Comparison of ENCODE assay signal across 12 mouse cellular contexts in the genomic region with DNA sequence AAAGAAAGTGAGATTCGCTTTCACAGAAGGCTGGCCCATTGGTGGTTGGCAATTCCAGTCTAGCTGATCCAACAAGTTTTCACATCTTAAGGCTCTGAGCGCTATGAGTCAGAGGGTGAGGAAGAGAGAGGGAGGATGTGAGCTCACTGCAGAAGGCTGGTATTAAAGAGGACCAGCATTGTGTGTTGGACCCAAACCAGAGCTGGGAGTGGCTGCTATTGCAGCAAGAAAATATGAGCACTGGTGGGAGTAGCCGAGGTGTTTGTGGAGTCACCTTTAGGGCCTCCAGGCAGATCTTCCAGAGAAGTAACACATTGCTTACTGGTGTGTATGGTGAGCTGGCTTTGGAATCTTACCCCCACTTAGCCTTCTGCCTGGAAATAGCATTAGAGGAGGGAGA.
DNase-seq lines count a peak whose midpoint lies in the region; ATAC-seq lines count a peak whose summit lies in the region.
"Had no signal": no experiment of that assay in that cellular context is flagged by ENCODE, and none has a peak within 500 bp of the region (broad histone marks: within the 10 kb centered on the region; RNA-seq: fewer than 3 reads in every experiment).

No protein-coding gene starts in this region.

- 72% methylated on average over 3 of the region's 3 CpGs for WGBS in stomach, embryonic 15.5 days
- 94% methylated on average over 3 of the region's 3 CpGs for WGBS in forebrain, embryonic 14.5 days

- no peak overlapping the region for H3K9ac ChIP-seq in stomach, embryonic 15.5 days
- H3K9ac ChIP-seq in forebrain, embryonic 14.5 days (ENCODE audit: low read length): no peak overlapping the region
- H3K9ac ChIP-seq: neural tube, embryonic 12.5 days had no signal

- no peaks in the 10 kb centered on the region for H3K9me3 ChIP-seq in stomach, embryonic 15.5 days
- H3K9me3 ChIP-seq in forebrain, embryonic 14.5 days (replicated peaks; ENCODE audit: control insufficient read depth, low read length): 0 out of 2 replicates have a peak, but pooled peaks cover 2% of the 10 kb centered on the region

- DNase-seq in frontal cortex, postnatal 14 days (ENCODE audit: low spot score in 2 of 2): no peak
- DNase-seq in right cerebral cortex, adult 18-20 months: peak; percentile 75
- no peak for DNase-seq in right cerebral cortex, postnatal 10 days (ENCODE audit: low spot score in 2 of 2)
- DNase-seq in fat pad, adult 2 months (ENCODE audit: extremely low read depth, low read depth, low spot score): peak; percentile 85
- no peak for DNase-seq in ovary, postnatal 14 days (ENCODE audit: low spot score)
- DNase-seq in forebrain, embryonic 14.5 days (ENCODE audit: low spot score): no peak
- DNase-seq: gastrocnemius, postnatal 25 days; kidney, adult 9 months had no signal

- peak overlapping the region; percentile 69; the same call in 1 of the 2 replicates for H3K27ac ChIP-seq in stomach, embryonic 15.5 days
- no peak overlapping the region for H3K27ac ChIP-seq in forebrain, embryonic 14.5 days (ENCODE audit: low read depth, low read length)
- H3K27ac ChIP-seq: neural tube, embryonic 12.5 days had no signal

- H3K4me2 ChIP-seq in stomach, embryonic 15.5 days: no peak overlapping the region
- H3K4me2 ChIP-seq in forebrain, embryonic 14.5 days (ENCODE audit: low read length): no peak overlapping the region
- H3K4me2 ChIP-seq: neural tube, embryonic 12.5 days had no signal

- no peaks in the 10 kb centered on the region for H3K4me1 ChIP-seq in stomach, embryonic 15.5 days
- no peaks in the 10 kb centered on the region for H3K4me1 ChIP-seq in forebrain, embryonic 14.5 days (ENCODE audit: control insufficient read depth, insufficient read depth, low read length)
- H3K4me1 ChIP-seq: neural tube, embryonic 12.5 days had no signal

- no peaks in the 10 kb centered on the region for H3K36me3 ChIP-seq in stomach, embryonic 15.5 days
- no peaks in the 10 kb centered on the region for H3K36me3 ChIP-seq in forebrain, embryonic 14.5 days (ENCODE audit: control insufficient read depth, insufficient read depth, low read length)
- H3K36me3 ChIP-seq: neural tube, embryonic 12.5 days had no signal

- peak; percentile 73 for ATAC-seq in frontal cortex, adult (ENCODE audit: low TSS enrichment)
- peak; percentile 76 for ATAC-seq in stomach, embryonic 15.5 days (ENCODE audit: insufficient read depth, low FRiP score, low read depth)
- no peak for ATAC-seq in forebrain, embryonic 14.5 days

- no peak overlapping the region for H3K4me3 ChIP-seq in stomach, embryonic 15.5 days (replicated peaks)
- H3K4me3 ChIP-seq in forebrain, embryonic 14.5 days (ENCODE audit: low read depth, low read length): no peak overlapping the region
- H3K4me3 ChIP-seq: megakaryocyte, embryonic 14.5 days; neural tube, embryonic 12.5 days had no signal

- H3K27me3 ChIP-seq in stomach, embryonic 15.5 days (replicated peaks): no peaks in the 10 kb centered on the region
- no peaks in the 10 kb centered on the region for H3K27me3 ChIP-seq in forebrain, embryonic 14.5 days (replicated peaks; ENCODE audit: control insufficient read depth, insufficient read depth, low read length)
- H3K27me3 ChIP-seq: megakaryocyte, embryonic 14.5 days; neural tube, embryonic 12.5 days had no signal

Comparison
In these comparisons a context has a peak if more than half of its experiments do, and no peak if none do; other contexts are left out.
1. DNase-seq: peak in right cerebral cortex, adult 18-20 months (single experiment) and fat pad, adult 2 months (single experiment); none in frontal cortex, postnatal 14 days (0 of 2), right cerebral cortex, postnatal 10 days (0 of 2), ovary, postnatal 14 days (single experiment) and forebrain, embryonic 14.5 days (single experiment).